Mouse (Mus musculus) heart, postnatal 0 days (tissue): Measurements from ENCODE around the gene Pou6f1.

Experiments
- CTCF ChIP-seq: IDR thresholded peaks from 2 replicates; pipeline ENCODE4 v1.5.1; 2016; ENCODE audit warnings: antibody characterized with exemption, control low read depth, low read depth
- EP300 ChIP-seq: IDR thresholded peaks from 2 replicates; pipeline ENCODE4 v1.6.1; 2016; ENCODE audit warnings: antibody characterized with exemption, low read depth

DNA sequence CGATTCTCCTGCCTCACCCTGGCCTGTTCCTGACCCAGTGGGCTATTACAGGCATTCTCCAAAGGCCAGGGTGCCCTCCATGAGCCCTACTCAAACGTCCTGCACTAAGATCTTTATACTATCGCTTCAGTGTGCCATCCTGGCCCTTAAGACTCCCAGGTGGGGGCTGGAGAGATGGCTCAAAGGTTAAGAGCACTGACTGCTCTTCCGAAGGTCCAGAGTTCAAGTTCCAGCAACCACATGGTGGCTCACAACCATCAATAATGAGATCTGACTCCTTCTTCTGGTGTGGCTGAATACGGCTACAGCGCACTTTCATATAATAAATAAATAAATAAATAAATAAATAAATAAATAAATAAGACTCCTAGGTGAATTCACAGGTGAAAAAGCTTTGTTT is 7.0 kb downstream of the Pou6f1 start:
- TF ChIP-seq CTCF (no peak), EP300 (no peak)
